Mouse (Mus musculus) brain, embryonic 14.5 days (tissue): ENCODE measurements around the gene Mypn.

ENCODE experiments used
- CTCF ChIP-seq: fragments of 200-500 bp; IDR thresholded peaks from 2 replicates; pipeline ENCODE4 v1.5.1; 2012; ENCODE audit warnings: inconsistent platforms, mild to moderate bottlenecking, moderate library complexity, borderline replicate concordance; ENCODE audit not compliant: insufficient read depth, insufficient read length; ENCODE audit errors: extremely low read depth
- POLR2A ChIP-seq: fragments of 200-500 bp; IDR thresholded peaks from 2 replicates; pipeline ENCODE4 v1.6.1; 2012; ENCODE audit warnings: mild to moderate bottlenecking, inconsistent platforms, borderline replicate concordance; ENCODE audit not compliant: poor library complexity, insufficient read depth, insufficient read length, severe bottlenecking; ENCODE audit errors: extremely low read depth

GRCm38 (mm10) chr10:63177286-63178140 lies 26.2 kb downstream of the Mypn start:
- no peak for TF ChIP-seq CTCF
- no peak for TF ChIP-seq POLR2A
